Mouse (Mus musculus): Measurements from ENCODE around the gene Fgfr1op2.

Fgfr1op2 gene

DNA sequence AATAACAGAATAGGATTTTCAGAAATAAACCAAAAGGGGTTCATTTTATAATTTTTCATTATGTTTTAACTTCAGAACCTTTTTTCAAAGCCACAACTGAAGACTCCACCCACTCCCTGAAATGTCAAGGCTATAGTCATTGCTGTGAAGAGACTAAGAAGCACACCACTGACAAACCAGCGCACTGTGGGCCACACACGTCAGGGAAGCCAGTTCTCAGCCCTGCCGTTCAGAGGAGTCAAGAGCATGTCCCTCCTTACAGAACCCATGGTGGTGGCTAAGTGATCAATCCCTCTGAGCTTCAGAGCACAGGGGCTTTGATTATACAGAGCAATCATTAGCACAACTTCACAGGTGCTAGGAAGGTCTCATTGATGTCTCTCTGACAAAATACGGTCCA, 25.6 kb downstream of the Fgfr1op2 start:
- DNase-seq (ENCODE audit: low read depth, low spot score): no peak

DNA sequence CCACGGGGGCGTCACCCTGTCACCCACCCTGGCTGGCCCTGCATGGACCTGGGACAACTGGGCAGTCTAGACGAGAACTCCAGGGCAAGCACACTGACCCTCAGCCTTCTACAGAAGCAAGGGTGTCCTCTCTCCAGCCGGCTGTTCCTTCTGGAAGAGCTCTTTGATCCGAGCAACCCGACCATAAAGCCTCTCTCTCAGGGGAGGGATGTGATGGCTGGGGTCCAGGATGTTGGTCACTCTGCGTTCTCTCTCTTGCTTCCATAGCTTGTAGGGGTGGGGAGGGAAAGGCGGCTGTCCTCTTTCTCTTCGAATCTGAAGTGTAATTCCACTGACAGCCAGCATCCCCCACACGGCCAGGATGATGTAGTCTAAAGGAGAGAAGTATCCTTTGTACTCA, 26.6 kb downstream of the Fgfr1op2 start:
- DNase-seq (ENCODE audit: low read depth, low spot score): no peak

DNA sequence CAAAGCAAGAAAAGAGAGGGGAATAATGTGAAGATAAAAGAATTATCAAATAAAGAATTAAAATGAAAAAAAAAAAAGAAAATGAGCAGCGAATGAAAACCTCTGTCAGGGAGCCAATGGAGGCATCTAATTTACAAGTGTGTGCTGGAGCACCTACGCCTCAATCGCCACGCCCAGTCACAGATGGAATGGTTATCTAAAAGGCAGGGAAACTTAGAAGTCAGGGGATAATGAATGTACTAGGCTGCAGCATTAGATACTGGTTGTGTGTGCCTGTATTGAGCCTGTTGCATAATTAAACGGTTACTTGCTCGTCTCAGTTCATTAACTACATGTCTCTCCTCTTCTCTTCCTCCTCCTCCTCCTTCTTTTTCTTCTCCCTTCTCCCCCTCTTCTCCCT, 34.4 kb downstream of the Fgfr1op2 start:
- no peak for DNase-seq (ENCODE audit: low read depth, low spot score)

DNA sequence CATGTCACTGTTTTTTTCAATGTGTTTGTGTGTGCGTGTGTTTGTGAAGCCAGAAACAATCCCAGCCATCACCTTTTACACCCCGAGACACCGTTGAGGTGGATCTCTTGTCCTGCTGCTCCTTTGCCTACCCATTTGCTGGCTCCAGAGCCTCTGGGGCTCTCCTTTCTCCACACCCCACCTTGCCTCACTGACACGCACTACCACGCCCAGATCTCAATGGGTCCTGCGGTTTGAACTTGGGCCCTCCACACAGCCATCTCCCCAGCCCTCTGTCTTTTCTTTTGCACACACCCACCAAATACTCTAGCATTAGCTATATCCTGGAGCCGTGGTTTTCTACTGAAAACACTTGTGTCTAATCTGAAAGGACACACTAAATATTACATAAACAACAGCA, 34.9 kb downstream of the Fgfr1op2 start:
- no peak for DNase-seq (ENCODE audit: low read depth, low spot score)

DNA sequence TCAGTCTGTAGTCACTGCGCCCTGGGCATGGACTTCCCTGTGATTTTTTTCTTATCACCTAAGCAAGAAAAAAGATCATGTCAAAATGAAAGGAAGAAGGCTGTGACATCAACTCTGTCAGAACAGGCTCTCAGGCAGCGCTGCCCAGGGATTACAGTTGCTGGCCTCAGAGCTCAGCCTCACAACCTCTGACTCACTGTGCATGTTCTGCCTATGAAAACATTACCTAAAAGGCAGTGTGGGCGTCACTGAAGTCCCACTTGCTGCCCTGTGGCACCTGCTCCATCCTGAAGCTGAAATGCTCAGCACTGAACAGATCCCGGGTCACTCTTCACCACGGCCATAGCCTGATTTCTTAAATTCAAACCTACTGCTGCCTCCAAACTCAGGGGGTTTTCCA, 35.7 kb downstream of the Fgfr1op2 start:
- DNase-seq (ENCODE audit: low read depth, low spot score): no peak

DNA sequence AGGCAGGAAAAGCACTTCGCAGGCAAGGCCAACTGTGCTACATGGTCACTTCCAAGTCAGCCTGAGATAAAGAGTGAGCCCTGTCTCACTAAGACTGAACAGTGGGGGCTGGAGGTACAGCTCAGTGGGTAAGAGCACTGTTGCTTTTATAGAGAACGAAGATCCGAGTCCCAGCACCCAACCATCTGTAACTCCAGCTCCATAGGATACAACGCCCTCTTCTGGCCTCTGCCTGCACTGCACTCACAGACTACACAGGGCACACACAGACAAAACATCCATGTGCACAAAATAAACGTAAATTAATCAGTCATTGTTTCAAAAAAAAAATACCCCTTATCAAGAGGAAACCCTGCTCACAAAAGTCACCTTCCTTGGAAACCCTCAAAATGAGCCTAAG, 36.9 kb downstream of the Fgfr1op2 start:
- no peak for DNase-seq (ENCODE audit: low read depth, low spot score)

DNA sequence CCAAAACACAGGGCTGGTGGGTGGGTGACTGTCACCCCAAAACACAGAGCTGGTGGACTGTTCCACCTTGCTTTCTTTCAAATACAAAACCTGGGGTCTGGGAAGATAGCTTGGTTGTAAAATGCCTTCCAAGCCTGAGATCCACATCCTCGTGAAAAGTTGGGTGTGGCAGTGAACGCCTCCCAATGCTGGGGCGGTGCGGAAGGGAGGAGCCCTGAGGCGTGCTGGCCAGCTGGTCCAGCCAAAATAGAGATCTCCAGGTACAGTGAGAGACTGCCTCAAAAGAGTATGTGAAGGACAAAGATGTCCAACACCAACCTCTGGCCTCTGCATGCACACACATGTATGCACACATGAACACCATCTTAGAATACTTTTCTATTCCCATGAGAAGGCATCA, 37.5 kb downstream of the Fgfr1op2 start:
- DNase-seq (ENCODE audit: low read depth, low spot score): no peak

DNA sequence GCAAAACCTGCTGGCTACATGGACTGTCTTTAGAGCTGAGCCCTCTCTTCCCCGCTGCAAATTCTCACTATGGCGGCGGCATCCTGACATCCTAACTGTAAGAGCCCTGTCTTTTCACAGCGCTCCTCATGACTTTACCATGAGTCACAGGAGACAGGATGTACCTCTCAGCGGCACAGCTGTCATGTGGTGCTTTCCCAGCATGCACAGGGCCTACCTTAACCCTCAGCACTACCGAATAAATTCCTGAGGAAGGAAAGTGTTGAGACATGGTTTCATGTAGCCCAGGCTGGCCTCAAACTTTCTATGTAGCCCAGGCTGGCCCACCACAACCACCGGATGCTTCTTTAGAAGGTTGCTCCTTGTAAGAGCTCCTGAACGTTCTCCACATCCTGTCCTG, 38.9 kb downstream of the Fgfr1op2 start:
- DNase-seq (ENCODE audit: low read depth, low spot score): no peak

DNA sequence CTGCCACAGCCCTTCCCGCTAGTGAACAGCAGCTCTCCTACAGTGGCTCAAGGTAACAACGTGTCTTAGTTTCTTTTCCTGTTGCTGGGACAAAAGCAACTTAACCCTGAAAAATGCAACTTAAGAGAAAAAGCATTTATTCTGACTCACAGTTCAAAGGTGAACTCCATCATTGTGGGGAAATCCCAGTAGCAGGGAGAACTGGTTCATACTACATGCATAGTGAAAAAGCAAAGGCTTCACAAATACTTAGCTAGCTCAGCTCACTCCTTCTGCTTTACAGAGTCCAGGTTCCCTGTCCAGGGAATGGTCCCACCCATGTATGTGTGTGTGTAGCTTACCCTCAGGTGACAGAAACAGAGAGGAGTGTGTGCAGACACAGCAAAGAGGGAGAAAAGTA, 39.7 kb downstream of the Fgfr1op2 start:
- DNase-seq (ENCODE audit: low read depth, low spot score): no peak

DNA sequence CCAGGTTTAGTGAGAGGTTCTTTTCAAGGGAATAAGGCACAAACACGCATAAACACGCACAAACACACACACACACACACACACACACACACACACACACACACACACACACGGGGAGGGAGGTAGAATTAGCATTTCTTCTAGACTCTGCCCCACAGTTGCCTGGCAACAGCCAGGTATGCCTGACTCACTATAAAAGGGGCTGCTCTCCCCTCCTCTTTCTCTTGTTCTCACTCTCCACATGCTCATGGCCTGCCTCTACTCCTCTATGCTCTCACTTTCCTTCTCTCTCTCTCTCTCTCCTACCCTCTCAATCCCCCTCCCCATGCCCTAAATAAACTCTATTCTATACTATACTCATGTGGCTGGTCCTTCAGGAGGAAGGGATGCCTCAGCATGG, 51.1 kb downstream of the Fgfr1op2 start:
- DNase-seq (ENCODE audit: low read depth, low spot score): no peak

DNA sequence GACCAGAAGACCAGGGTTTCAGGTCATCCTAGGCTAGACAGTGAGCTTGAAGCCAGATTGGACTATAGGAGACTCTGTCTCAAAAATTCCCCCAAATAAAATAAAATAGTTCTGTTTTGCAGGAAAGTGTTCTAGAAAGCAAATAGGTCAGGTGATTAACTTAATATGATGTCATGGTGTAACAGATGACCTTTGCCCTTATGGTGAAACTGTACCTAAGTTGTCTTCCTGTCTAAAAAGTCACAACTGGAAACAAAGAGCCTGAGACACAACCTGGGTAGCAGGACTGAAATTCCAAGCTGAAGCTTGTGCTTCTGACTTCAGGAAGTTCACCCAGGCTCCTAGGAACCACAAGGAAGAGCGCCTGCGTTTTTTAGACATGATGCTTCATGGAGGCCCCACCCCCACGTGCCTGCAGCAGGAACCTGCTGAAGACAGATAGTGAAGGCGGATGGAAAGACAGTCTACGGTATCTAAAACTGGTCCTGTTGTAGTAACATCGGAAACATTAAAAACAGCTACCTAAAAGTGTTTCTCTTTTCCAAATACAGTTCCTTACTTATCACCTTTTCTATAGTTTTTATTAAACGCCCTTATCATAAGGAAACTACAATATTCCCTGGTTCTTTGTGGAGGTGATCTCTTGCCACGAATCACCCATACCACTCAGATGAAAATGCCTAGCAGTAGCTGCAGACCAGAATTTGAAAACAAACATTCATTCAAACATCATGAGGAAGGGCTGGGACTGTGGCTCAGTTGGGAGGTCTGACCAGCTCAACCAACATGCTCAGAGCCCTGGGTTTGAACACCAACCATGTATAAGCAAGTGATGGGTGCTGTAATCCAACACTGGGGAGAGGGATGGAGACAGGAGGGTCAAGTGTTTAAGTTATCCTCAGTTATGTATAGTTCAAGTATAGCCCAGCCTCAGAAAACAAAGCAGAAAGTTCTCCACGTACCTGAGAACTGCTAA, 53.1 kb downstream of the Fgfr1op2 start:
- DNase-seq (ENCODE audit: low read depth, low spot score): no peak

DNA sequence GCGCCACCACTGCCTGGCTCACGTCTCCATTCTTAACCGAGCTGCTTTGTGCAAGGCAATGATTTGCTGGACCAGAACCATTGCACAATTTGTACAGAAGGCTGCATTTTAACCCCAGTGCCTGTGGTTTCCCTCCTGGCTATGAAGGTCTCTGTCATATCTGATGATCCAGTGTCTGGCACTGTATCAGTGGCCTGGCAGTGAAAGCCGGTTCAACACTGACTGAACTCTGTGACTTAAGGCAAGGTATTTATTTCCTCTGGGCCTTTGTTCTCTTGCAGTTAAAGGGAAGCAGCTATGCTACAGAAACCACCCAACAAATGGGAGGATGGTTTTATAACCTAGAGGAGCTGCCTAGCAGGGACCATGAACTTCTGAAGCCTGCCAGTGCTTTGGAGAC, 54.0 kb downstream of the Fgfr1op2 start:
- DNase-seq (ENCODE audit: low read depth, low spot score): no peak

DNA sequence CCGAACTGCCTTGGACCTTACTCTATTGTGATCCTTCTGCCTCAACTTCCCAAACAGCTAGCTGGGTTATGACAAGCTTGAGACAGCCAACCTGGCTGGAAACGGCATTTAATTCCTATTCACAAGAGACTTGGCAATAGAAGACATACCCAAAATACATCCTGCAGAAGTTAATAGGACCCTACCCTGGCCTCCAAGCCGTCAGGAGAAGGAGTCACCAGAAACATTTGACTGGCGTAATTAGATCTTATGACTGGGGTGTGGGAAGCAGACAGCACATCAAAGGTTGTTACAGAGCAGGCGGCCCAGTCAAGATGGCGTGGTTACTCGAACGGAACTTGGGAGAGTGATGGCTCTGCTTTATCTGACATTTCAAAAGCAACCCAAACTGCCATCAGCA, 54.8 kb downstream of the Fgfr1op2 start:
- DNase-seq (ENCODE audit: low read depth, low spot score): no peak

DNA sequence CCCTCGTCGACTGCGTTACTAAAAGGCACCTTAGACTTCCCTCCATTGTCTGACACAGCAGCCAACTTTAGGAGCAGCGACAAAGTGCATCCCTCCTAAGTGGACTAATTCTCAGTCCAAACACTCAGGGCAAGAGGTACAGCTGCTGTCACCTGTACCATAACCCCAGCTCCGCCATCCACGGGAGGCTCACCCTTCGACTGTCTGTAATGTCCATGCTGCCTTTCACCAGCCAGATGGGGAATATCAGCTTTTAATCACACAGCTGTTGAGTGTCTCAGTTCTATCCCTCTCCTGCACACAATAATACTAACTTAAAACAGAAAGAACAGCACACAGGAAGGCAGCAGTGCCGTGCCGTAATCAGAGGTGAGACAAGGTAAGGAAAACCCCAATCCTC, 55.4 kb downstream of the Fgfr1op2 start:
- DNase-seq (ENCODE audit: low read depth, low spot score): no peak

DNA sequence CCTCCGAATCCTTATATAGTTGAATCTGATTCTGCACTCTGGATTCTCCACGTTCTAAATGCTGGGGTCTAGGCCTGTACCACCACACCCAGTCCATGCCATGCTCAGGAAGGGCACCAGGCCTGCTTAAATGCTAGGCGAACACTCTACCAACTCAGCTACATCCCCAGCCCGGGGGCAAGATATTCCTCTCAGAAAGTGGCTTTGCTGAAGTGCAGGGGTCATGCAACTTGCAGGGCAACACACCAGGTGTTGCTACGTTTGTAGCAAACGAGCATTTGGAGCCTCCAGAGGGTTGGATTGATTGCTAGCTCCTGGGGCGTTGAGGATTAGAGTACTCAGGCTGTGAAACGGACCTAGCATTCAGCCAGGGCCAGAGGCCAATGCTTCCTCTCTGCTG, 56.1 kb downstream of the Fgfr1op2 start:
- no peak for DNase-seq (ENCODE audit: low read depth, low spot score)

DNA sequence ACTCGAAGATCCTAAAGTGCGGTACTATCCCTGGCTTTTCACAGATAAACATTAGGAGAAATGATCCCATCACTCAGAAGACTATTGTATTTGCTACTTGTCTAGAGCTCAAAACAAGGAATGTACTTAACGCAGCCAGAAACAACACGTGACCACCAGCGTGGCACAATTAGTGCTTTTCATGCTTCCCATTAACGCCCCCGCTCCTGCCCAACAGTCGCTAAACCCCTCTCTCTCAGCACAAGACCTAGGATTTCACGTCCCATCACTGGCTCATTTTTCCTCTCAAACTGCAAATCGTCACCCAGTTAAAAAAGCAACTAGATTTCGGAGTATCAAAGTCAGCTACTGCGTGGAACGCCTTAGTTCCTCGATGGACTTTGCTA, 56.6 kb downstream of the Fgfr1op2 start:
- no peak for DNase-seq (ENCODE audit: low read depth, low spot score)

DNA sequence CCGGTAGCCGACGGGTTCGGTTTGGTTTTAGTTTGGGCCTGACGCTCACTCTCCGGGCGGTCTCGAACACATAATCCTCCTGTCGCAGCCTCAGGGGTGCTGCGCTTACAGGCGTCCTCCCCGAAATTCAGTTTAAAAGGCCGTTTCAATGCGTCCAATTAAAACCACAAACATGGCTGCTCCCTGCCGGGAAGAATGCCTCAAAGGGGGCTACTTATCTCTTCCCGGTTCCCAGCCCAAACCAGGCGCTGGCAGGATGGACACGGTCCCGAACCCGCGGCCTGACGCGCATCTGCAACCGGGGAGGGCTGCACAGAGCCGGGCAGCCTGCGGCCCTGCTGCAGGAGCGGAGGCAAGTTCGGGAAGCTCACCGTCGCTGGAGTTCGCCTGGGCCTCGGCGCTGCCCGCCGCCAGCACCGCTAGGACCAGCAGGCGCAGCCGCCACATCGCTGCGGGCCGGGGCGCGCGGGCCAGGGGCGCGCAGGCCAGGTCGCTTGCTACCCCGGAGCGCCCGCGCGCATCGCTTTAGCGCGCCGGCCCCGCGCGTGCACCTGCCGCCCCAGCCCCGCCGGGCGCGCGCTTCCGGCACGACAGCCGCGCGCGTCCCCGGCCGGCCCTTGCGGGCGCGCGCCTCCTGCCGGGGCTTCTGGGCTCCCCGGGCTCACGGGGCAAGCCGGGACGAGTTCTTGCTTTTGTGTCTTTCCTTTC, 57.2 kb downstream of the Fgfr1op2 start:
- peak; percentile 68 for DNase-seq (ENCODE audit: low read depth, low spot score)

DNA sequence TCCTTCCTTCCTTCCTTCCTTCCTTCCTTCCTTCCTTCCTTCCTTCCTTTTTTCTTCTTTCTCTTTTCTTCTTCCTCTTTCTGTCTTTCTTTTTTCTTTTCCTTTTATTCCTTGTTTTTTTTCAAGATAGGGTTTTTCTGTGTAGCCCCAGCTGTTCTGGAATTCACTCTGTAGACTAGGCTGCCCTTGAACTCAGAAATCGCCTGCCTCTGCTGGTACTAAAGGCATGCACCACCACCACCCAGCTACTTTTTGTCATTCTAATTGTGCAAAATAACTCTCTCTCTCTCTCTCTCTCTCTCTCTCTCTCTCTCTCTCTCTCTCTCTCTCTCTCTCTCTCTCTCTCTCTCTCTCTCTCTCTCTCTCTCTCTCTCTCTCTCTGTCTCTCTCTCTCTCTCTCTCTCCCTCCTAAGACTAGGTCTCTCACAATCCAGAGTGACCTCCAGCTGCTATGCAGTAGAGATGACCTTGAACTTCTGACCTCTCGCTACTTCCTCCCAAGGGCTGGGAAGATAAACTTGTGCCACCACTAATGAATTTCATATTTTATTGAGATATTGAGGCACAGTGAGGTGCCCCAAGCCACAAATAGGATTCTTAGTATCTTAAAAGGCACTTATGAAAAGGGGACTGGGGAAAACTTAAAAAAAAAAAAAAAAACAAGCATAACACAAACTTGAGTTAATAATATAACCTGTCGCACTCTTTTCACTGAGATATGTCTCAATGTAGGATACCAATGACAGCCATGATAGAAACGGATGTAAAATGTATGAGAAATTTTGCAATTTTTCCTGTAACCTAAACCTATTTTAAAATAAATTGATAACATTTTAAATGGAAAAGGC, 58.0 kb downstream of the Fgfr1op2 start:
- no peak for DNase-seq (ENCODE audit: low read depth, low spot score)

DNA sequence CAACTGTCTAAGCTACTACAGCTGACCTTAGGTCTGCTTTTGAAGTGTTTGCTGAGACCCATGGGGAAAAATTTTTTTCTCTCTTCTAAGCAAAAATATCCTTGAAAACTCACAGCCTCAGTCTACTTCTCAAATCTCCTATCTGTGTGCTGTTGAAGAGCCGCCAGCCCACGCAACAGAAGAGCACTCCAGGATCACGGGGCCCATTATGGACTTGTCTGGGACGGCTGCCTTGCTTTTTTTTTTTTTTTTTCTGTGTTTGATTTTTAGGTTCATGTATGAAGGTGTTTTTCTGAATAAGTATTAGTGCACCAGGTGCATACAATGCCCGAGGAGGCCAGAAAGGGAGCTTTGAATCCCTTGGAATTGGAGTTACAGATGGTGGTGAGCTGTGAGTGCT, 59.5 kb downstream of the Fgfr1op2 start:
- no peak for DNase-seq (ENCODE audit: low read depth, low spot score)

DNA sequence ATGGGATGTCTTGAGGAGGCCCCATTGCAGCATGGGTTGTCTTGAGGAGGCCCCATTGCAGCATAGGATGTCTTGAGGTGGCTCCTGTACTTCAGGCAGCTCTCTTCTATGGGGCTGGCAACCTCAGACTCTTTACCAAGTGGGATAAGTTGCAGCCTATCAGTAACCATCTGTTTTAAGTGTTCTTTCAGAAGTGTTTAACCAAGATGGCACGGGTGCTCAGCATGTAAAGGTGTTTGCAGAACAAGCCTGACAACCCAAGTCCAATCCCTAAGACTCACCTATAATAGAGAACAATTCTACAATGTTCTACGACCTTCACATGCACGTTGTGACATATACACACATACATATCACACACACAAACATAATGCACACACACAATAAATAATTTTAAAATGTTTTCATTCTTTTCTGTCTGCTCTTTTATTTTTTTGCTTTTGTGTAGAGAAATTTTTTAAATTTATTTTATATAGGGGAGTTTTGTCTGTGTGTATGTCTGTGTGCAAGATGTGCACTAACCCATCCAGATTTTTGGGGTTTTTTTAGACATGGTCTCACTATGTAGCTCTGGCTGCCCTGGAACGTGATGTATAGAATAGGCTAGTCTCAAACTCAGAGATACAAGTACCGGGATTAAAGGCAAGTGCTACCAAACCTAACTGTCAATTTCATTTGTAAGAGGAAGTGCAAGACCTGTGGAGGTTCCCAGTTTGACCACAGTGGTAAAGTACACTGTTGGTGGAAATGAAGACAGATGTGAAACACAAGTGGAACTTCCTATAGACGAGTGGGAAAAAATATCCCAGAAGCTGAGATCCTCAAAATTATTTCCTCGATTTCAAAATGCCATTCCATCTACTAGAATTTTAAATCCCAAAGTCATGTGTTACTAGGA, 63.3 kb downstream of the Fgfr1op2 start:
- DNase-seq (ENCODE audit: low read depth, low spot score): no peak

DNA sequence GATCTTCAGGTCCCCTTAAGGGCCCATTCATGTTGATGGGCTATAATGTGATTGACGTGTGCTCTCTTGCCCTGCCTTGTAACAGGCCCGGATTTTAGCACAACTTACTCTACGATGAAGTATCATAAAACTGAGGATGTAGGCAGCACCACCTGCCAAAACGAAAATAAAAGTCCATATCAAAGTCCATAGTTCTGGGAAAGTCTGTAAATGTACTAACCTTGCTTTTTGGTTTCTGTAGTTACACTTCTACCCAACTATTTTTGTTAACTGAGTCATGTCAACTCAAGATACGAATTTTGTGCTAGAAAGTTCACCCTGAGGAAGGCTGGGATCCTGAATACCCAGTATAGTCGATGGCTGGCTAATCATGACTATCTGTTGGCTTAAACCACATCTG, 64.0 kb downstream of the Fgfr1op2 start:
- DNase-seq (ENCODE audit: low read depth, low spot score): no peak
